Mouse (Mus musculus) activated CD4-positive, CD25-positive, alpha-beta regulatory T cell, adult 4 months (primary cell): ENCODE measurements around the gene 9130008F23Rik. TPM values are rescaled to one million over a fixed set of nuclear protein-coding genes. Genes with fewer than 3 reads are reported as not detected.

Experiments
- polyA plus RNA-seq, 2 experiments: library from polyadenylated mRNA; unstranded; fragments of 100-300 nt; shearing (Covaris generic); gene quantifications; one replicate each; pipeline ENCODE4 v1.2.1; 2017

The 9130008F23Rik gene
- polyA plus RNA-seq, 2 experiments from 2014 or later, result not detected

Other genes with a start within 250 kb of the 9130008F23Rik start
- not detected for gene Esp3, start 248.5 kb downstream of the 9130008F23Rik start, polyA plus RNA-seq
- gene Esp1, start 153.4 kb downstream of the 9130008F23Rik start, polyA plus RNA-seq, result not detected
- not detected for gene Crisp2, start 73.6 kb downstream of the 9130008F23Rik start, polyA plus RNA-seq
- gene Rhag, start 69.4 kb downstream of the 9130008F23Rik start, polyA plus RNA-seq, result 1 to 10 TPM in 1 of 2 experiments, under 1 TPM in 1; 0.28 to 2.0 TPM
- gene Glyatl3, start 33.8 kb upstream of the 9130008F23Rik start, polyA plus RNA-seq, result not detected
- gene Mut, start 54.1 kb upstream of the 9130008F23Rik start, polyA plus RNA-seq, result 10 to 100 TPM; 16.3 to 17.4 TPM
- gene Cenpq, start 54.5 kb upstream of the 9130008F23Rik start, polyA plus RNA-seq, result 10 to 100 TPM; 36.6 to 37.1 TPM